Mouse (Mus musculus) effector memory CD4-positive, alpha-beta T cell, adult 5 months (primary cell): ENCODE measurements around the gene Fam167b. TPM values are rescaled to one million over a fixed set of nuclear protein-coding genes. Genes with fewer than 3 reads are reported as not detected.

ENCODE experiments used
- polyA plus RNA-seq: library from polyadenylated mRNA; unstranded; fragments of 100-300 nt; shearing (Covaris generic); gene quantifications from one replicate; pipeline ENCODE4 v1.2.1, GENCODE M21; 2017

The Fam167b gene
- not detected for polyA plus RNA-seq

GRCm38 (mm10) chr4:129578466-129578865 is at the start of gene Fam167b:
Gene Fam167b (minus strand): TSS chr4:129578549.

DNA sequence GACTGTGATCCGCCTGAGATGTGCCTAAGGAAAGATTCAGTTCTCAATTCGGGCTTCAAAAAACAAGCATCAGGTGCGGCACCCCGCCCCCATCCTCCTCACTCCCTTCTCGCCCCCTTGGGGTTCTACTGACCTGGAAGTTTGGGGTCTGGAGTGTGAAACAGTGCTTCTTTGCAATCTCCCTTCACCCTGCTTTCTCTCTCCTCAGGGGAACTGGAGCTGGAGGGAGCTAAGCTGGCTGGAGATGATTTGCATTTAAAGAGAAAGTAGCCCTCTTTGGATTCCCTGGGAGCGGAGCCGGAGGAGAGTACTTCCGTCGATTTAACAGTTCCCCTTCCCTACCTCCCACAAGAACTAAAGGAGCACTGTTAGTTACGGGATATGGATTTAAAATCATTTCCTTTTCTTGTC is 45.3 kb upstream of the Fam167b start, which contains the start of gene Ccdc28b:
TSS of gene Ccdc28b (minus strand) at position 267 of the 411 bp plus-strand sequence.

GRCm38 (mm10) chr4:129618786-129619691 is 40.7 kb upstream of the Fam167b start, which contains the start of gene Iqcc:
Gene Iqcc (minus strand): TSS chr4:129619099.

DNA sequence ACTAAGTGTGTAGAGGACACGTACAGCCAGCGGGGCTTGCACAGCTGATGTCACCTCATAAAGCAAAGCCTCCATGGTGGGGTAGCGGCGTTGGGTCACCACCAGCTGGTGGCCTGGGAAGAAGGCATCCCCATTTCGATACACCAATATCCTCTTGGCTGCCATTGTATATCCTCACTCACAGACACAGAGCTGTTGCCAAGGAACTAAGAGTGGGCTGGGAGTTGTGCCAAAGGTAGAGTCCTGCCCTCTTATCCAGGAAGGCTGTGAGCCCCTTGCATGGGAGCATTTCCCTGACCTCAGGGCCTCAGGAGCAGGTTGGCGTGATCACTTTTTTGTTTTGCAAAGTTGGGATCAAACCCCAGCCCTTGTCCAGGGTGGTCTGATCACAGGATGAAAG is 35.7 kb upstream of the Fam167b start, which contains the start of gene Dcdc2b:
TSS of gene Dcdc2b (minus strand) at position 165 of the 400 bp plus-strand sequence.

DNA sequence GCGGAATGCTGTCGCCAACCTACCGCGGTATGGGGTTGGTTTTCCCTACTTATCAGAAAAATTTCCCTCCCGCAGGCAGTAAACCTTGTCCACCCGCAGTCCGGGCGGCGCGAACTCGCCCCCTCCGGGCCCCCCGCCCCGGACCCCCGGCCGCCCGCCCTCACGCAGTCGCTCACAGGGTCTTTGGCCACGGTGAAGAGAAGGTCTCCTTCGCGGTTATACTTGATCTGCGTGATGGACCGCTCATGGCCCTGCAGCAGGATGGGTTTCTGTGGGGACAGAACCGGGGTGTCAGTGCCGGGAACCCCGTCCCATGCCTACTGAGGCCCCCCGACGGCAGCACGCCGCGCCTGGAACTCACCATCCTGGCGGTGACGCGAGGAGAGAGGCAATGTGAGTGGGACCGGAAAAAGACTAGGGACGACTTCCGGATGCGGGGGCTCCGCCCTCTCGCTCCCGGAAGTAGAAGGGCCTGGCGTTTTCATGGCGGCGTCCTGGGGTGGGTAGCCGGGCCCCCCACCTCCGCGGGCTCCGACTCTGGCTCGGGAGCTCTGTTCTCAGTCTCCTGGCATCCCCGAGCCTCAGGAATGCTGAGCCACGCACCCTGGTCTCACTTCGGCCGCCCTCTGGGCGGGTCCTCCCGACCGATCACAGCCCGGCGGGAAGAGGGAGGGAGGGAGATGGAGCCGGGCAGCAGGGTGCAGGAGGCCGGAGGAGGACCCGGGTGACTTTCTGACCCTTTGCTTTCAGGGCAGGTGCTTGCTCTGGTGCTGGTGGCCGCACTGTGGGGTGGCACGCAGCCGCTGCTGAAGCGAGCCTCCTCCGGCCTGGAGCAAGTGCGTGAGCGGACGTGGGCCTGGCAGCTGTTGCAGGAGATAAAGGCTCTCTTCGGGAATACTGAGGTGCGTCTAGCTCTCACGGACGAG is 22.1 kb upstream of the Fam167b start, which contains the start of the genes Eif3i and Tmem234:
TSS of gene Eif3i (minus strand) at position 416 of the 926 bp plus-strand sequence.
TSS of gene Tmem234 (plus strand) at position 436 of the 926 bp plus-strand sequence.

GRCm38 (mm10) chr4:129573430-129573829 is 4.9 kb downstream of the Fam167b start, which contains the start of gene Lck:
Gene Lck (minus strand): TSS chr4:129573641.

GRCm38 (mm10) chr4:129542592-129543141 is 35.7 kb downstream of the Fam167b start, which contains the start of gene Hdac1:
Gene Hdac1 (minus strand): TSS chr4:129542713.

Other genes with a start within 250 kb of the Fam167b start
- 265 TPM for gene Rbbp4, start 243.2 kb downstream of the Fam167b start, polyA plus RNA-seq
- 37.8 TPM for gene Zbtb8os, start 242.9 kb downstream of the Fam167b start, polyA plus RNA-seq
- gene Zbtb8a, start 200.4 kb downstream of the Fam167b start, polyA plus RNA-seq: 3.1 TPM
- gene Zbtb8b, start 137.7 kb downstream of the Fam167b start, polyA plus RNA-seq: not detected
- 77.9 TPM for gene Bsdc1, start 117.0 kb downstream of the Fam167b start, polyA plus RNA-seq
- not detected for gene Tssk3, start 87.5 kb downstream of the Fam167b start, polyA plus RNA-seq
- gene Fam229a, start 87.4 kb downstream of the Fam167b start, polyA plus RNA-seq: not detected
- 56.0 TPM for gene Marcksl1, start 65.0 kb downstream of the Fam167b start, polyA plus RNA-seq
- gene Hdac1, start 35.8 kb downstream of the Fam167b start, polyA plus RNA-seq: 158 TPM
- gene Lck, start 4.9 kb downstream of the Fam167b start, polyA plus RNA-seq: 1,252 TPM
- 172 TPM for gene Eif3i, start 22.1 kb upstream of the Fam167b start, polyA plus RNA-seq
- 166 TPM for gene Tmem234, start 22.1 kb upstream of the Fam167b start, polyA plus RNA-seq
- 3.4 TPM for gene Dcdc2b, start 35.7 kb upstream of the Fam167b start, polyA plus RNA-seq
- 15.5 TPM for gene Iqcc, start 40.5 kb upstream of the Fam167b start, polyA plus RNA-seq
- gene Ccdc28b, start 45.4 kb upstream of the Fam167b start, polyA plus RNA-seq: 24.3 TPM
- gene Txlna, start 62.5 kb upstream of the Fam167b start, polyA plus RNA-seq: 52.7 TPM
- gene Kpna6, start 94.2 kb upstream of the Fam167b start, polyA plus RNA-seq: 23.1 TPM
- 20.7 TPM for gene Tmem39b, start 118.3 kb upstream of the Fam167b start, polyA plus RNA-seq
- 152 TPM for gene Khdrbs1, start 163.8 kb upstream of the Fam167b start, polyA plus RNA-seq
- 663 TPM for gene Ptp4a2, start 232.7 kb upstream of the Fam167b start, polyA plus RNA-seq